Mouse (Mus musculus): Measurements from ENCODE around the gene Tpcn2. TPM values are rescaled to one million over a fixed set of nuclear protein-coding genes. Genes with fewer than 3 reads are reported as not detected.
A peak's percentile ranks its signal among the peaks of the same experiment; 100 is the strongest.

Tpcn2 gene
- total and polyA plus RNA-seq, 2 experiments from 2014 or later = 2.3 to 4.7 TPM

DNA sequence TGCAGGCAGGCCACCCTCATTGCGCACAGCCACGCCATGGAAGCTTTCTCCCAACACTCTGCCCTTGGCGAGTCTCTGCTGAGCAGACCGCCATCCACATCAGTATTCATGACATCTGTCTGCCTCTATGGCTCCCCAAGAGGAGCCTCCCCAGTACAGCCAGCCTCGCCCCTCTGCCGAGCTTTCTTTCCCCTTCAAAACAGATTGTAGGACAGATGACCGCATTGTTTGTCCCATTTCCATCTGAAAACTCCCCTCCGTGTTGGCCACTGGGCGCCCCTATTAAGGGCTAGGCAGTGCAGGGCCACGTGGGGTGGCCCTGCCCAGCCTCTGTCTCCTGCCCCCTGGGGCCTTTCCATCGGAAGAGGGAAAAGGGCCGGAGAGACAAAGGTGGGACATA, 110.7 kb downstream of the Tpcn2 start:
- peak; percentile 40 for TF ChIP-seq CTCF (IDR thresholded peaks at IDR 0.05; ENCODE audit: low read depth)
- no peaks in the 10 kb centered on the region for H3K27me3 ChIP-seq (ENCODE audit: insufficient read depth, low read length)
- no peaks in the 10 kb centered on the region for H3K36me3 ChIP-seq (ENCODE audit: insufficient read depth, low read length)
- ATAC-seq = peak; percentile 86
- peaks cover 7% of the 10 kb centered on the region for H3K4me1 ChIP-seq (ENCODE audit: insufficient read depth, low read length)
- peak overlapping the region; percentile 59; the same call in 1 of the 2 replicates for H3K27ac ChIP-seq
- no peak overlapping the region for H3K4me3 ChIP-seq (ENCODE audit: low read length)
- DNase-seq (ENCODE audit: low spot score) = peak; percentile 71
- peak overlapping the region; percentile 27 for H3K4me2 ChIP-seq (ENCODE audit: low read depth, low read length)
- no peaks in the 10 kb centered on the region for H3K9me3 ChIP-seq (ENCODE audit: low read length)
- 5% methylated on average over 12 of the region's 12 CpGs for WGBS
- H3K9ac ChIP-seq (replicated peaks; ENCODE audit: low read length) = no peak overlapping the region

GRCm38 (mm10) chr7:145169703-145170102, 114.1 kb downstream of the Tpcn2 start:
- peak overlapping the region; percentile 56 for H3K27ac ChIP-seq
- no peak for TF ChIP-seq CTCF (IDR thresholded peaks at IDR 0.05; ENCODE audit: low read depth)

DNA sequence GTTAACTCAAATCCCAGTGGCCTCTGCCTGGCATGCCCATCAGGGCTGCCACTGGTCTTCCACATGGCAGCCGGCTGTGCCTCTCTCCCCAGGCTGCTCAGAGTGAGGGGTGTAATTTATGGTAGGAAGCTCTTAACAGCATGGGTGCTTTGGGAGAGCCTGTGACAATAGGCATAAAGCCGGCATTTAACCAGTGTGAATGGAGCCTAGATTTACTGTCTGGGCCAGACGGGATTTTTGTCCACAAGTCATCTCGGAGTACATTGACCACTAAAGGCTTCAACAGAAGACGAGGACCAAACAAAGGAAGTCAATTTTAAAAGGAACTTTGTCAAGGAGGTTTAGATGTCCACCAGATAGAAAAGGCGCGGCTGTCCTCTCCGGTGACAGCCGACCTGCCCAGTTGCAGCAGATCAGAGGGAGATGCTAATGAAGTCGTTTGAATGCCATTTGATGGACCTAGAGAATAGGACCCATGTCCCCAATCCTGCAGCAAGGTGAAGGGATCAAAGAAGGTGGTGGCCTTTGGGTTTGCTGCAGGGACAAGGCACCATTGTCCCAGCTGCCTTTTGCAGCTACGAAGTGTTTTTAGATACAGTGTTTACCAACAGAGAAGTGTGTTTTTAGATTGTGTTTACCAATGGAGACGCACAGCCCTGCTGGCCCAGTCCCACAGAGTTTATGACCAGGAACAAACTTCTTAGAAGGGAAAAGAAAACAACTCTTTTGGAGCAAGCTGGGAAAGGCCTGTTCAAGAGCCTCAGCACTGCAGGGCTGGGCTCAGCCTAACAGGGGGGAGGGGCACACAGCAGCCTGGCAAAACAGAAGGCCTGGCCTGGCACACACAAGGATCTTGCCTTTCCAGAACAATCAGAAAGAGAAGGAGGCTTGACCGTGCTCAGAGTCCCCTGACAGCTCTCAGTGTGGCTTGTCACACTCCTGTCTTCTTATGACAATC, 124.2 kb downstream of the Tpcn2 start:
- Histone ChIP-seq H3K4me2 (ENCODE audit: low read depth, low read length) (no peak overlapping the region), H3K9ac (replicated peaks; ENCODE audit: low read length) (no peak overlapping the region), H3K9me3 (ENCODE audit: low read length) (no peaks in the 10 kb centered on the region), H3K27me3 (ENCODE audit: insufficient read depth, low read length) (no peaks in the 10 kb centered on the region), H3K4me3 (ENCODE audit: low read length) (no peak overlapping the region), H3K4me1 (ENCODE audit: insufficient read depth, low read length) (peaks cover 15% of the 10 kb centered on the region), H3K36me3 (ENCODE audit: insufficient read depth, low read length) (no peaks in the 10 kb centered on the region), H3K27ac (no peak overlapping the region)
- ATAC-seq (peak; percentile 88), DNase-seq (ENCODE audit: low spot score) (peak; percentile 68)
- WGBS = 25% methylated on average over 13 of the region's 13 CpGs
- no peak for TF ChIP-seq CTCF (IDR thresholded peaks at IDR 0.05; ENCODE audit: low read depth)

More at GRCm38 (mm10) chr7:145169703-145170102, 114.1 kb downstream of the Tpcn2 start:
- Histone ChIP-seq H3K4me1 (ENCODE audit: insufficient read depth, low read length) (peaks cover 7% of the 10 kb centered on the region), H3K9me3 (ENCODE audit: low read length) (no peaks in the 10 kb centered on the region), H3K4me2 (ENCODE audit: low read depth, low read length) (no peak overlapping the region), H3K36me3 (ENCODE audit: insufficient read depth, low read length) (no peaks in the 10 kb centered on the region), H3K9ac (replicated peaks; ENCODE audit: low read length) (no peak overlapping the region), H3K4me3 (ENCODE audit: low read length) (no peak overlapping the region), H3K27me3 (ENCODE audit: insufficient read depth, low read length) (no peaks in the 10 kb centered on the region)
- ATAC-seq (peak; percentile 70), DNase-seq (ENCODE audit: low spot score) (peak; percentile 78)
- 39% methylated on average over 3 of the region's 3 CpGs for WGBS

- no peak for DNase-seq (ENCODE audit: low spot score)
- Histone ChIP-seq H3K4me3 (ENCODE audit: low read length) (no peak overlapping the region), H3K4me1 (ENCODE audit: insufficient read depth, low read length) (peaks cover 15% of the 10 kb centered on the region), H3K36me3 (ENCODE audit: insufficient read depth, low read length) (no peaks in the 10 kb centered on the region), H3K9me3 (ENCODE audit: low read length) (no peaks in the 10 kb centered on the region), H3K9ac (replicated peaks; ENCODE audit: low read length) (no peak overlapping the region), H3K27me3 (ENCODE audit: insufficient read depth, low read length) (no peaks in the 10 kb centered on the region), H3K4me2 (ENCODE audit: low read depth, low read length) (no peak overlapping the region), H3K27ac (no peak overlapping the region)
- no peak for TF ChIP-seq CTCF (IDR thresholded peaks at IDR 0.05; ENCODE audit: low read depth)
- ATAC-seq = no peak
- WGBS = 92% methylated on average over 4 of the region's 4 CpGs
Observed at GRCm38 (mm10) chr7:145155666-145156065, 128.1 kb downstream of the Tpcn2 start.

DNA sequence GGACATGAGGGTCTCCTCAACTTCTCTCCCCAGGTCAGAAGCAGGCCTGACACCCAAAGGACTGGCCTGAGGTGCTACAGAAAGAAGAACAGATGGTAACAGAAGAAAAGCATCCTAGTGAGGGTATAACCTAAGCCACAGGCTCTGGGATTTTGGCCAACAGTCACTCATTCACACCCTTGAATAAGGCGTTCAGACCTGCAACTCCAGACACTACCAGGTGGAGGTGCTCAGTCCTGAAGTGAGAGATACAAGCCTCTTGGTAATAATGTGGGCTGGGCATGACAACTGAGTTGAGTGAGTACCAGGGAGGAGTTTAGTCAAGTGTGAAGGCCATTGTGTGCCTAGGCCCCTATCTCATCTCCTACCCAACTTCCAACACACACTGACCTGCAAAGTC, 129.7 kb downstream of the Tpcn2 start:
- no peaks in the 10 kb centered on the region for H3K9me3 ChIP-seq (ENCODE audit: low read length)
- 72% methylated on average over 1 of the region's 1 CpGs for WGBS
- no peak overlapping the region for H3K27ac ChIP-seq
- H3K4me2 ChIP-seq (ENCODE audit: low read depth, low read length) = no peak overlapping the region
- H3K9ac ChIP-seq (replicated peaks; ENCODE audit: low read length) = no peak overlapping the region
- no peak for ATAC-seq
- no peaks in the 10 kb centered on the region for H3K36me3 ChIP-seq (ENCODE audit: insufficient read depth, low read length)
- no peak for DNase-seq (ENCODE audit: low spot score)
- H3K4me3 ChIP-seq (ENCODE audit: low read length) = no peak overlapping the region
- no peak for TF ChIP-seq CTCF (IDR thresholded peaks at IDR 0.05; ENCODE audit: low read depth)
- no peaks in the 10 kb centered on the region for H3K27me3 ChIP-seq (ENCODE audit: insufficient read depth, low read length)
- 0 out of 2 replicates have a peak, but pooled peaks cover 3% of the 10 kb centered on the region for H3K4me1 ChIP-seq (ENCODE audit: insufficient read depth, low read length)

GRCm38 (mm10) chr7:145151845-145152244, 132.0 kb downstream of the Tpcn2 start:
- no peak for DNase-seq (ENCODE audit: low spot score)
- WGBS = 58% methylated on average over 3 of the region's 3 CpGs
- no peak for ATAC-seq
- no peak overlapping the region for H3K4me2 ChIP-seq (ENCODE audit: low read depth, low read length)
- no peak overlapping the region for H3K27ac ChIP-seq
- no peak overlapping the region for H3K9ac ChIP-seq (replicated peaks; ENCODE audit: low read length)
- no peaks in the 10 kb centered on the region for H3K9me3 ChIP-seq (ENCODE audit: low read length)
- TF ChIP-seq CTCF (IDR thresholded peaks at IDR 0.05; ENCODE audit: low read depth) = no peak
- no peaks in the 10 kb centered on the region for H3K36me3 ChIP-seq (ENCODE audit: insufficient read depth, low read length)
- no peaks in the 10 kb centered on the region for H3K27me3 ChIP-seq (ENCODE audit: insufficient read depth, low read length)
- H3K4me3 ChIP-seq (ENCODE audit: low read length) = no peak overlapping the region
- H3K4me1 ChIP-seq (ENCODE audit: insufficient read depth, low read length) = no peaks in the 10 kb centered on the region

- H3K4me1 ChIP-seq (ENCODE audit: insufficient read depth, low read length) = no peaks in the 10 kb centered on the region
- no peaks in the 10 kb centered on the region for H3K27me3 ChIP-seq (ENCODE audit: insufficient read depth, low read length)
- H3K36me3 ChIP-seq (ENCODE audit: insufficient read depth, low read length) = no peaks in the 10 kb centered on the region
- no peak overlapping the region for H3K27ac ChIP-seq
- ATAC-seq = no peak
- no peak overlapping the region for H3K4me2 ChIP-seq (ENCODE audit: low read depth, low read length)
- no peaks in the 10 kb centered on the region for H3K9me3 ChIP-seq (ENCODE audit: low read length)
- H3K4me3 ChIP-seq (ENCODE audit: low read length) = no peak overlapping the region
- H3K9ac ChIP-seq (replicated peaks; ENCODE audit: low read length) = no peak overlapping the region
- 90% methylated on average over 4 of the region's 4 CpGs for WGBS
- TF ChIP-seq CTCF (IDR thresholded peaks at IDR 0.05; ENCODE audit: low read depth) = no peak
- no peak for DNase-seq (ENCODE audit: low spot score)
Observed at GRCm38 (mm10) chr7:145148902-145149301, 134.9 kb downstream of the Tpcn2 start.

All from hindbrain, postnatal 0 days (tissue).